Mouse (Mus musculus) thymus, adult 2 months (tissue): ENCODE measurements around the gene Cnep1r1. TPM values are rescaled to one million over a fixed set of nuclear protein-coding genes. Genes with fewer than 3 reads are reported as not detected.

Source experiments
- DNase-seq: peaks from one replicate; pipeline ENCODE4 v3.0.0; 2021
- H3K27ac ChIP-seq: fragments of 200-500 bp; 2 replicates; pipeline ENCODE4 v1.5.1; 2012; ENCODE audit warnings: low read length, control low read depth; ENCODE audit not compliant: control insufficient read depth, insufficient read depth
- H3K27me3 ChIP-seq: fragments of 200-500 bp; 2 replicates; pipeline ENCODE4 v1.6.1; 2012; ENCODE audit warnings: mild to moderate bottlenecking, low read length, moderate library complexity, mixed read lengths; ENCODE audit not compliant: control insufficient read depth, insufficient read depth
- H3K36me3 ChIP-seq: fragments of 200-500 bp; 2 replicates; pipeline ENCODE4 v1.6.1; 2012; ENCODE audit warnings: mild to moderate bottlenecking, low read length, moderate library complexity; ENCODE audit not compliant: control insufficient read depth, insufficient read depth
- H3K4me1 ChIP-seq: fragments of 200-500 bp; replicated peaks from 2 replicates; pipeline ENCODE4 v1.6.1; 2012; ENCODE audit warnings: low read length; ENCODE audit not compliant: control insufficient read depth, insufficient read depth
- H3K4me3 ChIP-seq: fragments of 200-500 bp; 2 replicates; pipeline ENCODE4 v1.5.1; 2012; ENCODE audit warnings: mild to moderate bottlenecking, low read length, control low read depth, moderate library complexity; ENCODE audit not compliant: control insufficient read depth, insufficient read depth
- CTCF ChIP-seq: fragments of 200-500 bp; IDR thresholded peaks from 2 replicates; pipeline ENCODE4 v1.5.1; 2012; ENCODE audit warnings: mild to moderate bottlenecking, control low read depth, low read length, moderate library complexity, borderline replicate concordance; ENCODE audit not compliant: control insufficient read depth, poor library complexity, insufficient read depth; ENCODE audit errors: extremely low read depth
- POLR2A ChIP-seq: fragments of 200-500 bp; IDR thresholded peaks from 2 replicates; pipeline ENCODE4 v1.6.1; 2012; ENCODE audit warnings: mild to moderate bottlenecking, low read length, control low read depth, moderate library complexity; ENCODE audit not compliant: control insufficient read depth, poor library complexity, insufficient read depth; ENCODE audit errors: extremely low read depth
- WGBS: fragments of 180-500 bp; shearing (Covaris S2); methylation state at CpG from one replicate; pipeline ENCODE4 v1.1.7; 2018; 5-methylcytosine and 5-hydroxymethylcytosine counted together
- polyA plus RNA-seq: library from polyadenylated mRNA; depleted of rRNA; stranded (reverse); fragments of >200 nt; gene quantifications from 2 replicates; pipeline ENCODE4 v1.2.3, GENCODE M21; 2012; rRNA removed

The Cnep1r1 gene
- polyA plus RNA-seq, 1 experiment = 22.7 TPM

DNA sequence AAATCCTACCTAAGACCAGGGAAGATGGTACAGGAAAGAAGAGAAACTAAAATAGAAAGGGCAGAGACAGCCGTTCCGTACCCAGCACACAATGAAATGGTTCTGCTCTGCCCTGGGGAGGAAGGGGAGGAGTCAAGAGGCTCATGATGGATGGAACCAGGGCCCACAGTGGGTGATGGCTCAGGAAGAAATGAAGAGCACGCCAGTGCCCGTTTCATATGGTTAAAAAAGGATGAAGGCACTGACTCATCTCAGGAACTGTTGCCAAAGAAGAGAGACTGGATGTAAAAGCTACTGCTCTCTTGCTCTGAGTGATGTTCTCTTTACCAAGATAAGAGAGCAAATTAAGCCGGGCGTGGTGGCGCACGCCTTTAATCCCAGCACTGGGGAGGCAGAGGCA lies 58.7 kb downstream of the Cnep1r1 start:
- WGBS = 84% methylated on average over 8 of the region's 8 CpGs
- DNase-seq = no peak

DNA sequence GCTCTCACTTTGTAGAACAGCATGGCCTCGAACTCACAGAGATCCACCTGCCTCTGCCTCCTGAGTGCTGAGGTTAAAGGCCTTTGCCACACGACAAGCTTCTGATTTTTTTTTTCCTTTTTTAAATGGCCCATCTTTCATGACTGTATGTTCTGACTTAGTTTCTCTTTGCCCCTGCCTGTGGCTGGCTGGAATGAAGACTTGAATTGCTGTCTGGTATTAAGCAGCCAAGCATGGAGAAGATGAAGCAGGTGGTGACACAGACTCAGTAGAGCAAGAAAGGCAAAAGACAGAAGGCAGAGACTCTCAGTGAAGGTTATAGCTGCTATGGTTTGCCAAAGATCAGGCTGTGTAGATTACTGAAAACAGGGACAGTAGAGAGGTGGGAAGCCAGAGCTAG lies 64.6 kb downstream of the Cnep1r1 start:
- Histone ChIP-seq H3K27ac (no peak overlapping the region), H3K27me3 (no peaks in the 10 kb centered on the region), H3K36me3 (no peaks in the 10 kb centered on the region), H3K4me1 (no peaks in the 10 kb centered on the region), H3K4me3 (no peak overlapping the region)
- DNase-seq = no peak
- WGBS = 88% methylated on average over 2 of the region's 2 CpGs
- no peak for TF ChIP-seq POLR2A
- TF ChIP-seq CTCF = no peak

More for the DNA sequence above, 58.7 kb downstream of the Cnep1r1 start:
- TF ChIP-seq CTCF = no peak
- TF ChIP-seq POLR2A = no peak
- Histone ChIP-seq H3K27me3 (no peaks in the 10 kb centered on the region), H3K27ac (no peak overlapping the region), H3K4me3 (no peak overlapping the region), H3K4me1 (no peaks in the 10 kb centered on the region), H3K36me3 (no peaks in the 10 kb centered on the region)

Other genes starting within 250 kb of the Cnep1r1 start
- gene Zfp423, start 159.2 kb upstream of the Cnep1r1 start, polyA plus RNA-seq = 2.5 and 2.7 TPM in 2 replicates
- 17.6 and 17.7 TPM in 2 replicates for gene Heatr3, start 19.1 kb downstream of the Cnep1r1 start, polyA plus RNA-seq
- gene Tent4b, start 80.4 kb downstream of the Cnep1r1 start, polyA plus RNA-seq = 33.6 and 34.1 TPM in 2 replicates
- 61.7 and 63.7 TPM in 2 replicates for gene Adcy7, start 153.6 kb downstream of the Cnep1r1 start, polyA plus RNA-seq
- gene Brd7, start 243.4 kb downstream of the Cnep1r1 start, polyA plus RNA-seq = 27.9 and 34.6 TPM in 2 replicates